Mouse (Mus musculus): ENCODE data around the gene Ezh2. TPM values are rescaled to one million over a fixed set of nuclear protein-coding genes. Genes with fewer than 3 reads are reported as not detected.
"Not testable (repeated sequence)": the region's sequence is repeated elsewhere in the genome, so short reads cannot be mapped to it uniquely, and the experiment has no call there.

Gene Ezh2
- polyA plus RNA-seq (2014; fragmentation: Nextera tagmentation; extraction: Ambion mirVana): 87.7 and 97.6 TPM in 2 replicates

- 0 out of 2 replicates have a peak, but pooled peaks cover 3% of the 10 kb centered on the region for H3K4me1 ChIP-seq (ENCODE audit: control insufficient read depth, insufficient read depth, low read length)
- H3K27me3 ChIP-seq (ENCODE audit: control insufficient read depth, insufficient read depth, low read length): no peaks in the 10 kb centered on the region
- H3K9me3 ChIP-seq (ENCODE audit: control insufficient read depth, low read depth, low read length): no peaks in the 10 kb centered on the region
- H3K4me3 ChIP-seq (ENCODE audit: low read depth, low read length): peak within 1 kb of the TSS; percentile 53
- H3K27ac ChIP-seq (ENCODE audit: low read length): peak within 1 kb of the TSS; percentile 94
- H3K36me3 ChIP-seq (ENCODE audit: control insufficient read depth, insufficient read depth, low read length): no peaks in the 10 kb centered on the region
- ATAC-seq (ENCODE audit: insufficient number of reproducible peaks, insufficient read depth, low FRiP score, low read depth): peak; percentile 99
- H3K9ac ChIP-seq (replicated peaks; ENCODE audit: low read depth, low read length): peak within 1 kb of the TSS; percentile 90
- under 1% methylated on average over 58 of the region's 69 CpGs for WGBS
- peak within 1 kb of the TSS; percentile 78 for H3K4me2 ChIP-seq (replicated peaks; ENCODE audit: low read depth, low read length)
Measured at GRCm38 (mm10) chr6:47594926-47595623, at the start of gene Ezh2. TSS of gene Ezh2 (minus strand) at chr6:47595341.

- WGBS: 73% methylated on average over 6 of the region's 6 CpGs
- ATAC-seq (ENCODE audit: insufficient number of reproducible peaks, insufficient read depth, low FRiP score, low read depth): no peak
- no peaks in the 10 kb centered on the region for H3K4me1 ChIP-seq (ENCODE audit: control insufficient read depth, insufficient read depth, low read length)
- no peaks in the 10 kb centered on the region for H3K9me3 ChIP-seq (ENCODE audit: control insufficient read depth, low read depth, low read length)
- no peaks in the 10 kb centered on the region for H3K36me3 ChIP-seq (ENCODE audit: control insufficient read depth, insufficient read depth, low read length)
- no peak overlapping the region for H3K27ac ChIP-seq (ENCODE audit: low read length)
- no peak overlapping the region for H3K9ac ChIP-seq (replicated peaks; ENCODE audit: low read depth, low read length)
- no peaks in the 10 kb centered on the region for H3K27me3 ChIP-seq (ENCODE audit: control insufficient read depth, insufficient read depth, low read length)
- no peak overlapping the region for H3K4me3 ChIP-seq (ENCODE audit: low read depth, low read length)
- H3K4me2 ChIP-seq (replicated peaks; ENCODE audit: low read depth, low read length): no peak overlapping the region
Measured at GRCm38 (mm10) chr6:47636527-47637076, 41.5 kb upstream of the Ezh2 start.

- no peak overlapping the region for H3K4me3 ChIP-seq (ENCODE audit: low read depth, low read length)
- no peaks in the 10 kb centered on the region for H3K27me3 ChIP-seq (ENCODE audit: control insufficient read depth, insufficient read depth, low read length)
- H3K36me3 ChIP-seq (ENCODE audit: control insufficient read depth, insufficient read depth, low read length): no peaks in the 10 kb centered on the region
- no peak for ATAC-seq (ENCODE audit: insufficient number of reproducible peaks, insufficient read depth, low FRiP score, low read depth)
- H3K4me1 ChIP-seq (ENCODE audit: control insufficient read depth, insufficient read depth, low read length): no peaks in the 10 kb centered on the region
- H3K4me2 ChIP-seq (replicated peaks; ENCODE audit: low read depth, low read length): no peak overlapping the region
- H3K27ac ChIP-seq (ENCODE audit: low read length): no peak overlapping the region
- no peak overlapping the region for H3K9ac ChIP-seq (replicated peaks; ENCODE audit: low read depth, low read length)
- H3K9me3 ChIP-seq (ENCODE audit: control insufficient read depth, low read depth, low read length): no peaks in the 10 kb centered on the region
- 74% methylated on average over 5 of the region's 5 CpGs for WGBS
Measured at GRCm38 (mm10) chr6:47635995-47636526, 40.9 kb upstream of the Ezh2 start.

- no peak for ATAC-seq (ENCODE audit: insufficient number of reproducible peaks, insufficient read depth, low FRiP score, low read depth)
- no peaks in the 10 kb centered on the region for H3K4me1 ChIP-seq (ENCODE audit: control insufficient read depth, insufficient read depth, low read length)
- H3K4me3 ChIP-seq (ENCODE audit: low read depth, low read length): no peak overlapping the region
- no peaks in the 10 kb centered on the region for H3K9me3 ChIP-seq (ENCODE audit: control insufficient read depth, low read depth, low read length)
- no peak overlapping the region for H3K4me2 ChIP-seq (replicated peaks; ENCODE audit: low read depth, low read length)
- WGBS: 73% methylated on average over 7 of the region's 7 CpGs
- H3K9ac ChIP-seq (replicated peaks; ENCODE audit: low read depth, low read length): no peak overlapping the region
- H3K27me3 ChIP-seq (ENCODE audit: control insufficient read depth, insufficient read depth, low read length): no peaks in the 10 kb centered on the region
- no peak overlapping the region for H3K27ac ChIP-seq (ENCODE audit: low read length)
- no peaks in the 10 kb centered on the region for H3K36me3 ChIP-seq (ENCODE audit: control insufficient read depth, insufficient read depth, low read length)
Measured at GRCm38 (mm10) chr6:47635207-47635994, 40.3 kb upstream of the Ezh2 start.

- Histone ChIP-seq H3K9me3 (ENCODE audit: control insufficient read depth, low read depth, low read length) (no peaks in the 10 kb centered on the region), H3K27me3 (ENCODE audit: control insufficient read depth, insufficient read depth, low read length) (no peaks in the 10 kb centered on the region), H3K4me2 (replicated peaks; ENCODE audit: low read depth, low read length) (no peak overlapping the region), H3K27ac (ENCODE audit: low read length) (no peak overlapping the region), H3K4me1 (ENCODE audit: control insufficient read depth, insufficient read depth, low read length) (no peaks in the 10 kb centered on the region), H3K4me3 (ENCODE audit: low read depth, low read length) (no peak overlapping the region), H3K36me3 (ENCODE audit: control insufficient read depth, insufficient read depth, low read length) (no peaks in the 10 kb centered on the region), H3K9ac (replicated peaks; ENCODE audit: low read depth, low read length) (no peak overlapping the region)
- ATAC-seq (ENCODE audit: insufficient number of reproducible peaks, insufficient read depth, low FRiP score, low read depth): no peak
Measured at GRCm38 (mm10) chr6:47633467-47633866, 38.3 kb upstream of the Ezh2 start.

- not testable (repeated sequence) for H3K9ac ChIP-seq (replicated peaks; ENCODE audit: low read depth, low read length); H3K27me3 ChIP-seq (ENCODE audit: control insufficient read depth, insufficient read depth, low read length); H3K9me3 ChIP-seq (ENCODE audit: control insufficient read depth, low read depth, low read length); H3K27ac ChIP-seq (ENCODE audit: low read length); H3K36me3 ChIP-seq (ENCODE audit: control insufficient read depth, insufficient read depth, low read length); H3K4me2 ChIP-seq (replicated peaks; ENCODE audit: low read depth, low read length); H3K4me3 ChIP-seq (ENCODE audit: low read depth, low read length); ATAC-seq (ENCODE audit: insufficient number of reproducible peaks, insufficient read depth, low FRiP score, low read depth); H3K4me1 ChIP-seq (ENCODE audit: control insufficient read depth, insufficient read depth, low read length)
- no CpG with 5 or more reads among the region's 1 CpGs for WGBS
Measured at GRCm38 (mm10) chr6:47630061-47630460, 34.9 kb upstream of the Ezh2 start.

- Histone ChIP-seq H3K4me1 (ENCODE audit: control insufficient read depth, insufficient read depth, low read length) (no peaks in the 10 kb centered on the region), H3K27me3 (ENCODE audit: control insufficient read depth, insufficient read depth, low read length) (no peaks in the 10 kb centered on the region), H3K4me2 (replicated peaks; ENCODE audit: low read depth, low read length) (no peak overlapping the region), H3K36me3 (ENCODE audit: control insufficient read depth, insufficient read depth, low read length) (no peaks in the 10 kb centered on the region), H3K9ac (replicated peaks; ENCODE audit: low read depth, low read length) (no peak overlapping the region), H3K9me3 (ENCODE audit: control insufficient read depth, low read depth, low read length) (no peaks in the 10 kb centered on the region), H3K27ac (ENCODE audit: low read length) (no peak overlapping the region), H3K4me3 (ENCODE audit: low read depth, low read length) (no peak overlapping the region)
- 23% methylated on average over 3 of the region's 3 CpGs for WGBS
- ATAC-seq (ENCODE audit: insufficient number of reproducible peaks, insufficient read depth, low FRiP score, low read depth): no peak
Measured at GRCm38 (mm10) chr6:47627978-47628377, 32.8 kb upstream of the Ezh2 start.

- not testable (repeated sequence) for H3K4me3 ChIP-seq (ENCODE audit: low read depth, low read length); H3K9me3 ChIP-seq (ENCODE audit: control insufficient read depth, low read depth, low read length); ATAC-seq (ENCODE audit: insufficient number of reproducible peaks, insufficient read depth, low FRiP score, low read depth); H3K27ac ChIP-seq (ENCODE audit: low read length); H3K9ac ChIP-seq (replicated peaks; ENCODE audit: low read depth, low read length); H3K4me1 ChIP-seq (ENCODE audit: control insufficient read depth, insufficient read depth, low read length); H3K4me2 ChIP-seq (replicated peaks; ENCODE audit: low read depth, low read length); H3K36me3 ChIP-seq (ENCODE audit: control insufficient read depth, insufficient read depth, low read length); H3K27me3 ChIP-seq (ENCODE audit: control insufficient read depth, insufficient read depth, low read length)
- 86% methylated on average over 3 of the region's 3 CpGs for WGBS
Measured at GRCm38 (mm10) chr6:47626976-47627375, 31.8 kb upstream of the Ezh2 start.

Measured in stomach, embryonic 14.5 days (tissue).